Mouse (Mus musculus) forebrain, postnatal 0 days (tissue): ENCODE data around the gene Gpld1. TPM values are rescaled to one million over a fixed set of nuclear protein-coding genes. Genes with fewer than 3 reads are reported as not detected.
A peak's percentile ranks its signal among the peaks of the same experiment; 100 is the strongest.

Source experiments
- ATAC-seq: fragments of 200-750 bp; cut with Nextera tagmentation; 2 replicates; pipeline ENCODE4 v1.8.0; 2017; ENCODE audit warnings: mild to moderate bottlenecking, moderate library complexity
- DNase-seq: peaks from one replicate; pipeline ENCODE4 v3.0.0-alpha.2; 2015
- H3K27ac ChIP-seq: fragments of 300-500 bp; sonication (generic); 2 replicates; pipeline ENCODE4 v1.5.1; 2014; ENCODE audit warnings: low read depth, mild to moderate bottlenecking, antibody characterized with exemption, low read length, moderate library complexity, mixed read lengths
- H3K27me3 ChIP-seq: fragments of 300-500 bp; sonication (generic); 2 replicates; pipeline ENCODE4 v1.6.1; 2014; ENCODE audit warnings: mild to moderate bottlenecking, low read length, mixed read lengths; ENCODE audit not compliant: insufficient read depth
- H3K36me3 ChIP-seq: fragments of 300-500 bp; sonication (generic); 2 replicates; pipeline ENCODE4 v1.6.1; 2014; ENCODE audit warnings: mild to moderate bottlenecking, moderate library complexity; ENCODE audit not compliant: insufficient read depth
- H3K4me1 ChIP-seq: fragments of 300-500 bp; sonication (generic); 2 replicates; pipeline ENCODE4 v1.6.1; 2014; ENCODE audit warnings: antibody characterized with exemption; ENCODE audit not compliant: insufficient read depth
- H3K4me2 ChIP-seq: fragments of 300-500 bp; sonication (generic); 2 replicates; pipeline ENCODE4 v1.6.1; 2014; ENCODE audit warnings: low read depth, mild to moderate bottlenecking, moderate library complexity
- H3K4me3 ChIP-seq: fragments of 300-500 bp; sonication (generic); 2 replicates; pipeline ENCODE4 v1.5.1; 2014; ENCODE audit warnings: low read depth, low read length, mixed read lengths
- H3K9ac ChIP-seq: fragments of 300-500 bp; sonication (generic); 2 replicates; pipeline ENCODE4 v1.6.1; 2014; ENCODE audit warnings: mild to moderate bottlenecking
- H3K9me3 ChIP-seq: fragments of 300-500 bp; sonication (generic); 2 replicates; pipeline ENCODE4 v1.6.1; 2016; ENCODE audit warnings: low read length
- CTCF ChIP-seq: sonication (generic); IDR thresholded peaks from 2 replicates; pipeline ENCODE4 v1.5.1; 2016; ENCODE audit warnings: antibody characterized with exemption, control low read depth, low read depth
- WGBS: fragments of 180-500 bp; shearing (Covaris S2); extraction: QIAGEN DNeasy Blood & Tissue Kit; methylation state at CpG from one replicate; pipeline ENCODE4 v1.1.7; 2014; 5-methylcytosine and 5-hydroxymethylcytosine counted together
- polyA plus RNA-seq: library from polyadenylated mRNA; unstranded; fragments of >200 nt; fragmentation: Nextera tagmentation; extraction: Ambion mirVana; gene quantifications from 2 replicates; pipeline ENCODE4 v1.2.1, GENCODE M21; 2015
- total RNA-seq: library from RNA; depleted of rRNA; stranded (reverse); fragments of >200 nt; gene quantifications from 2 replicates; pipeline ENCODE4 v1.2.3, GENCODE M21; 2014

Gpld1 gene
- total and polyA plus RNA-seq, 2 experiments from 2014 or later = 1.6 to 5.2 TPM

DNA sequence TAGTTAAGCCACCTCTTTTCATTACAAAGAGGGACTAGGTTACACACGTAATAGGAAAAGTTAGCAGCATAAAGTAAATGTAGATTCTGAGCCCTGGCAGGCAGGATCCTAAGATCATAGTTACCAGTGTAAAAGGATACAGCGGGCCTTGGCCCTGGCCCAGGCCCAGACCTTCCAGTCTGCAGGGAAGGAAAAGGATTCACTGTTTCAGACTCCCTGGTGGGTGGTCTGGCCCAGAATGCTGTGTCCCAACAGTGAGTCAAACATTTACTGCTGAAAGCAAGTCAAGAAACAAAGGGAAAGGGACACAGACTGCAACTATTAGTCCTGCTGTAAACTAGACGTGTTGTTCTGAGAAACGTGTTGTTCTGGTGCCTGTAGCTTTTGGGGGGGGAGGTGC, 2.6 kb downstream of the Gpld1 start:
- Histone ChIP-seq H3K4me2 (no peak overlapping the region), H3K4me1 (no peaks in the 10 kb centered on the region), H3K27ac (no peak overlapping the region), H3K27me3 (no peaks in the 10 kb centered on the region), H3K36me3 (no peaks in the 10 kb centered on the region), H3K4me3 (no peak overlapping the region), H3K9ac (no peak overlapping the region), H3K9me3 (no peaks in the 10 kb centered on the region)
- ATAC-seq (peak; percentile 70; the same call in 1 of the 2 replicates), DNase-seq (peak; percentile 39)
- no peak for TF ChIP-seq CTCF
- 12% methylated on average over 4 of the region's 4 CpGs for WGBS

DNA sequence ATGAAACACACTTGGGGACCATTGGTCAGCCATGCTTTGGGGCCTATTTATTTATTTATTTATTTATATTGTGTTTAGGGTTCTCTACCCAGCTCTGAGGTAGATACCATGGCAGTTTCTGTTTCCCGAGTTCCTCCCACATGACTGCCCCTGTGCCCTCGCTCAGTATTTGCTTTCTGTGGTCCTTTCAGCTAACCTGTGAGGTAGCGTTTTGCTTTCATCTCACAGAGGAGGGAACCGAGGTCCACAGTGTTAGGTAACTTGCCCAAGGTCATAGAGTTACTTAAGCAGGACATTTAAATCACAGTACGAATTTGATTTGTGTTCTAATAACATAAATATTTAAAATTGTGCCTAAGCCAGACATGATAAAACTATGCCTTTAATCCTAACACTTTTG, 4.2 kb downstream of the Gpld1 start:
- Histone ChIP-seq H3K4me1 (no peaks in the 10 kb centered on the region), H3K4me3 (no peak overlapping the region), H3K9ac (no peak overlapping the region), H3K36me3 (no peaks in the 10 kb centered on the region), H3K27ac (no peak overlapping the region), H3K4me2 (no peak overlapping the region), H3K9me3 (no peaks in the 10 kb centered on the region), H3K27me3 (no peaks in the 10 kb centered on the region)
- ATAC-seq (no peak), DNase-seq (no peak)
- 90% methylated on average over 5 of the region's 5 CpGs for whole genome bisulfite sequencing
- no peak for TF ChIP-seq CTCF

DNA sequence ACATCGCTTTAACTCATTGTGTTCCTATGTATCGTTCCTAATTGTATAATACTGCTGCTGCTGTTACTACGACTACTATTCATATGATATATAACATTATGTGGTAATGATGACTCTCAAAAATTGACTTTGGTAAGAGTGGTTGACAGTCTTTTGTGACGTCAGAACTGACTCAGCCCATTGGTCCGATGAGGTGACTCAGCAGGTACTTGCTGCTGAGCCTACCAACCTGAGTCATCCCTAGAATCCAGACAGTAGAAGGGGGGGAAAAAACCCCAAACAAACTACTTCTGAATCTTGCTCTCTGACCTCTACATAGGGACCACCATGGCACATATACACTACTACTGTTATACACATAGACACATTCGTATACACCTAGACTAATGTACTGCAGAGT, 5.9 kb downstream of the Gpld1 start:
- WGBS = 91% methylated on average over 6 of the region's 6 CpGs
- DNase-seq = no peak
- no peaks in the 10 kb centered on the region for H3K27me3 ChIP-seq
- no peak overlapping the region for H3K4me3 ChIP-seq
- TF ChIP-seq CTCF = no peak
- no peaks in the 10 kb centered on the region for H3K36me3 ChIP-seq
- H3K4me1 ChIP-seq = no peaks in the 10 kb centered on the region
- H3K9ac ChIP-seq = no peak overlapping the region
- no peaks in the 10 kb centered on the region for H3K9me3 ChIP-seq
- no peak for ATAC-seq
- no peak overlapping the region for H3K27ac ChIP-seq
- H3K4me2 ChIP-seq = no peak overlapping the region

DNA sequence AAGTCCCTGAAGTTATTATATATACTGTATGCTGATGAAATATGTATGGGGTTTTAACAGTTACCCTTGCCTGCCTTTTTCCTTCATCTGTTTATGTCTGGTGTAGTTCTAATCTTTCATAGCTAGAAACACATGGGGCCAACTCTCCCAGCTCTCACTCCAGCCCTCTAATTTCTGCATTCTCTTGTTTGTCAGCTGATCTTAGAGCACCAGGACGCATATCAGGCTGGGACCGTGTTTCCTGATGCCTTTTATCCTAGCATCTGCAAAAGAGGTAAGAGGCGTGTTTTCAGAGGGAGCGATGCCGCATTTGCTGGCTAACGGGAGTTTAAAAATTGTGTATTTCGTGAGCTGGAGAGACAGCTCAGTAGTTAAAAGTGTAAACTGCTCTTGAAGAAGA, 9.7 kb downstream of the Gpld1 start:
- no peak for ATAC-seq
- no peak for TF ChIP-seq CTCF

DNA sequence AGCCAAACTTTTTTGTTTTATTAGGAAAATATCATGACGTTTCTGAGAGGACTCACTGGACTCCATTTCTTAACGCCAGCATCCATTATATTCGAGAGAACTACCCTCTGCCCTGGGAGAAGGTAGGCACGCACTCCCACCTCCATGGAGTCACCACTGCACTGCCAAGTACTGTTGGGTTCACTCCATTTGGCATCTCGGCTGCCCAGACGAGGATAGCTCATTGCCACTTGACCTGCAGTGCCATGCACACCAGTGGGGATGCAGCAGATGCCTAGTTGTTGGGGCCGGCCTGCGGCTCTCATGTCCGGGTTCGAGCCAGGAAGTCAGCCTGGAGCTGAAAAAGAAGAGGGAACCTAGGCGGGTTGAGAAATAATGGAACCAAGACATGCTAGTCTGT, 12.1 kb downstream of the Gpld1 start:
- no peak for DNase-seq
- no peaks in the 10 kb centered on the region for H3K27me3 ChIP-seq
- H3K4me1 ChIP-seq = no peaks in the 10 kb centered on the region
- WGBS = 62% methylated on average over 11 of the region's 11 CpGs
- no peaks in the 10 kb centered on the region for H3K9me3 ChIP-seq
- H3K4me2 ChIP-seq = no peak overlapping the region
- no peak overlapping the region for H3K27ac ChIP-seq
- no peak for TF ChIP-seq CTCF
- ATAC-seq = no peak
- H3K4me3 ChIP-seq = no peak overlapping the region
- H3K36me3 ChIP-seq = no peaks in the 10 kb centered on the region
- H3K9ac ChIP-seq = no peak overlapping the region

More for the DNA sequence above, 9.7 kb downstream of the Gpld1 start:
- no peak overlapping the region for H3K4me3 ChIP-seq
- no peak overlapping the region for H3K27ac ChIP-seq
- H3K27me3 ChIP-seq = no peaks in the 10 kb centered on the region
- 80% methylated on average over 7 of the region's 7 CpGs for WGBS
- no peaks in the 10 kb centered on the region for H3K9me3 ChIP-seq
- no peak overlapping the region for H3K9ac ChIP-seq
- no peaks in the 10 kb centered on the region for H3K36me3 ChIP-seq
- no peak for DNase-seq
- H3K4me1 ChIP-seq = no peaks in the 10 kb centered on the region
- H3K4me2 ChIP-seq = no peak overlapping the region

DNA sequence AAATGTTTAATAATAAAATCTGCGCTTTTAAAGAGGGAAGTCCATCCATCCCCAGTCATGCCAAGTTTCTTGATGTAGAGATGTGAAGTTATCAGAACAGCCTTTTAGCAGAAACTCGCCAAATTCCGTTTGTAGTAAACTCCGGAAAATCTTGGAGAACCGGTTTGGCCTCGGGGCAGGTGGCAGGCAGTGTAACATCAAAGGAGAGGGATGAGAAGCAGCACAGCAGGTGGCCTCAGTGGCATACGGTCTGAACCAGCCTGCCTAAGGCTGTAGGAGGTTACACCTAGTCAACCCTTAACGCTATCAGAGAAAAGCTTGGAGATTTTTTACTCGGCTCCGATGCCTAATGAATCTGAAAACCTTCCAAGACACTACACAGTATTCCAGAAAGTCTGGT, 12.5 kb downstream of the Gpld1 start:
- DNase-seq (no peak), ATAC-seq (no peak)
- Histone ChIP-seq H3K9ac (no peak overlapping the region), H3K36me3 (no peaks in the 10 kb centered on the region), H3K4me3 (no peak overlapping the region), H3K27me3 (no peaks in the 10 kb centered on the region), H3K4me1 (no peaks in the 10 kb centered on the region), H3K9me3 (no peaks in the 10 kb centered on the region), H3K27ac (no peak overlapping the region), H3K4me2 (no peak overlapping the region)
- WGBS = 22% methylated on average over 10 of the region's 10 CpGs
- TF ChIP-seq CTCF = no peak

DNA sequence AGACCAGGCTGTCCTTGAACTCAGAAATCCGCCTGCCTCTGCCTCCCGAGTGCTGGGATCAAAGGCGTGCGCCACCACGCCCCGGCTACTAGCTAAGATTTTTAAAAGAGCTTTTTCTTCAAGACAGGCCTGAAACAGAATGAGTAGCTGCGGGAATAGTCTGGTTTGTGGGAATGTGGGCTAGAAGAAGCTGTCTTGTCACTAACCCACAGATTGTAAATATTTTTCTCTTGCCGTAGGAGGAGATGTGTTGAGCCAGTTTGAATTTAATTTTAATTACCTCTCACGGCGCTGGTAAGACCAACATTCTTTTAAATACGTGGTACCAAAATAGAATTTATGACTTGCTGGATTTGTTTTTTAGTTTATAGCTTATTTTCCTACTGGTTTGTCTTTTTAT, 15.7 kb downstream of the Gpld1 start:
- Histone ChIP-seq H3K36me3 (no peaks in the 10 kb centered on the region), H3K27ac (no peak overlapping the region), H3K9ac (no peak overlapping the region), H3K4me1 (no peaks in the 10 kb centered on the region), H3K9me3 (no peaks in the 10 kb centered on the region), H3K4me2 (no peak overlapping the region), H3K27me3 (no peaks in the 10 kb centered on the region), H3K4me3 (no peak overlapping the region)
- TF ChIP-seq CTCF = no peak
- WGBS = 88% methylated on average over 11 of the region's 11 CpGs
- DNase-seq (no peak), ATAC-seq (no peak)

DNA sequence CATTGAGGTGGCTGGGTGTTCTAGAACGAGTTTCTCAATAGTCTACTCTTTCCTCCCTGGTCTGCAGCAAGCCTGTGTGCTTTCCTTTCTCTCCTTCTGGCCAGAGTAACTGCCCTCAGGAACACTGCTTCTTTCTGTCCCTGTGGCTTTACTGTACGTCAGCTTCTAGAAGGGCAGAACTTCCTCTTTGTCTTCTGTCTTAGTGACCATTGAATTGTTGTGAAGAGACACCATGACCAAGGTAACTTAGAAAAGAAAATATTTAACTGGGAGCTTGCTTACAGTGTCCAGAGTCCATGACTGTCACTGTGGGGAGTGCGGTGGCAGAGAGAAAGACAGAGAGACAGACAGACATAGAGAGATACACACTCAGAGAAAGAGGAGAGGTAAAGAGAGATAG, 17.1 kb downstream of the Gpld1 start:
- no peak for TF ChIP-seq CTCF
- ATAC-seq (no peak), DNase-seq (no peak)
- H3K4me1 ChIP-seq = no peaks in the 10 kb centered on the region
- H3K4me2 ChIP-seq = no peak overlapping the region
- no peak overlapping the region for H3K27ac ChIP-seq
- 81% methylated on average over 3 of the region's 3 CpGs for WGBS
- no peak overlapping the region for H3K9ac ChIP-seq
- H3K4me3 ChIP-seq = no peak overlapping the region
- no peaks in the 10 kb centered on the region for H3K9me3 ChIP-seq
- no peaks in the 10 kb centered on the region for H3K36me3 ChIP-seq
- no peaks in the 10 kb centered on the region for H3K27me3 ChIP-seq
